Mouse (Mus musculus): ENCODE data around the gene Ntrk2. TPM values are rescaled to one million over a fixed set of nuclear protein-coding genes. Genes with fewer than 3 reads are reported as not detected.

Ntrk2 gene
- polyA plus RNA-seq, 1 experiment from 2014 or later: 40.9 TPM

- 43% methylated on average over 7 of the region's 7 CpGs for WGBS
- ATAC-seq (ENCODE audit: insufficient number of reproducible peaks, low FRiP score, low TSS enrichment, low read depth): no peak
- H3K27me3 ChIP-seq: 0 out of 2 replicates have a peak, but pooled peaks cover 2% of the 10 kb centered on the region
- H3K36me3 ChIP-seq: no peaks in the 10 kb centered on the region
- H3K4me2 ChIP-seq (replicated peaks): no peak overlapping the region
- H3K4me3 ChIP-seq (replicated peaks): no peak overlapping the region
- no peaks in the 10 kb centered on the region for H3K9me3 ChIP-seq (replicated peaks)
- no peak overlapping the region for H3K27ac ChIP-seq (replicated peaks)
- H3K4me1 ChIP-seq: no peaks in the 10 kb centered on the region
- H3K9ac ChIP-seq: no peak overlapping the region
These were observed 134.4 kb downstream of the Ntrk2 start for GRCm38 (mm10) chr13:58940798-58941197.

- no peaks in the 10 kb centered on the region for H3K9me3 ChIP-seq (replicated peaks)
- no peak overlapping the region for H3K9ac ChIP-seq
- 0 out of 2 replicates have a peak, but pooled peaks cover 2% of the 10 kb centered on the region for H3K27me3 ChIP-seq
- H3K27ac ChIP-seq (replicated peaks): no peak overlapping the region
- no peaks in the 10 kb centered on the region for H3K4me1 ChIP-seq
- ATAC-seq (ENCODE audit: insufficient number of reproducible peaks, low FRiP score, low TSS enrichment, low read depth): no peak
- H3K4me2 ChIP-seq (replicated peaks): no peak overlapping the region
- no peaks in the 10 kb centered on the region for H3K36me3 ChIP-seq
- no peak overlapping the region for H3K4me3 ChIP-seq (replicated peaks)
- WGBS: 74% methylated on average over 6 of the region's 6 CpGs
These were observed 139.4 kb downstream of the Ntrk2 start for GRCm38 (mm10) chr13:58945781-58946180.

- no peak for ATAC-seq (ENCODE audit: insufficient number of reproducible peaks, low FRiP score, low TSS enrichment, low read depth)
- Histone ChIP-seq H3K4me3 (replicated peaks) (no peak overlapping the region), H3K9me3 (replicated peaks) (no peaks in the 10 kb centered on the region), H3K27ac (replicated peaks) (no peak overlapping the region), H3K27me3 (0 out of 2 replicates have a peak, but pooled peaks cover 2% of the 10 kb centered on the region), H3K4me2 (replicated peaks) (no peak overlapping the region), H3K4me1 (no peaks in the 10 kb centered on the region), H3K36me3 (no peaks in the 10 kb centered on the region), H3K9ac (no peak overlapping the region)
- WGBS: 79% methylated on average over 6 of the region's 6 CpGs
These were observed 140.2 kb downstream of the Ntrk2 start for GRCm38 (mm10) chr13:58946589-58946988.

GRCm38 (mm10) chr13:58947056-58947455 lies 140.7 kb downstream of the Ntrk2 start:
- no peak overlapping the region for H3K4me3 ChIP-seq (replicated peaks)
- 52% methylated on average over 9 of the region's 9 CpGs for WGBS
- no peak for ATAC-seq (ENCODE audit: insufficient number of reproducible peaks, low FRiP score, low TSS enrichment, low read depth)
- no peaks in the 10 kb centered on the region for H3K36me3 ChIP-seq
- H3K27ac ChIP-seq (replicated peaks): no peak overlapping the region
- no peaks in the 10 kb centered on the region for H3K9me3 ChIP-seq (replicated peaks)
- H3K9ac ChIP-seq: no peak overlapping the region
- H3K4me2 ChIP-seq (replicated peaks): no peak overlapping the region
- no peaks in the 10 kb centered on the region for H3K4me1 ChIP-seq
- 0 out of 2 replicates have a peak, but pooled peaks cover 2% of the 10 kb centered on the region for H3K27me3 ChIP-seq

GRCm38 (mm10) chr13:58954331-58954730 lies 148.0 kb downstream of the Ntrk2 start:
- no peak overlapping the region for H3K4me3 ChIP-seq (replicated peaks)
- no peaks in the 10 kb centered on the region for H3K9me3 ChIP-seq (replicated peaks)
- H3K9ac ChIP-seq: no peak overlapping the region
- H3K36me3 ChIP-seq: no peaks in the 10 kb centered on the region
- H3K27ac ChIP-seq (replicated peaks): no peak overlapping the region
- ATAC-seq (ENCODE audit: insufficient number of reproducible peaks, low FRiP score, low TSS enrichment, low read depth): no peak
- WGBS: 21% methylated on average over 4 of the region's 4 CpGs
- no peaks in the 10 kb centered on the region for H3K27me3 ChIP-seq
- peaks cover 9% of the 10 kb centered on the region; the same call in 1 of the 2 replicates for H3K4me1 ChIP-seq
- H3K4me2 ChIP-seq (replicated peaks): no peak overlapping the region

- 14% methylated on average over 6 of the region's 6 CpGs for WGBS
- ATAC-seq (ENCODE audit: insufficient number of reproducible peaks, low FRiP score, low TSS enrichment, low read depth): no peak
- H3K9ac ChIP-seq: no peak overlapping the region
- H3K4me1 ChIP-seq: peaks cover 9% of the 10 kb centered on the region; the same call in 1 of the 2 replicates
- H3K9me3 ChIP-seq (replicated peaks): no peaks in the 10 kb centered on the region
- H3K27ac ChIP-seq (replicated peaks): no peak overlapping the region
- no peaks in the 10 kb centered on the region for H3K36me3 ChIP-seq
- no peak overlapping the region for H3K4me3 ChIP-seq (replicated peaks)
- no peaks in the 10 kb centered on the region for H3K27me3 ChIP-seq
- H3K4me2 ChIP-seq (replicated peaks): no peak overlapping the region
These were observed 148.4 kb downstream of the Ntrk2 start for GRCm38 (mm10) chr13:58954764-58955163.

- WGBS: 26% methylated on average over 8 of the region's 8 CpGs
- Histone ChIP-seq H3K4me2 (replicated peaks) (no peak overlapping the region), H3K36me3 (no peaks in the 10 kb centered on the region), H3K9me3 (replicated peaks) (no peaks in the 10 kb centered on the region), H3K4me1 (peaks cover 9% of the 10 kb centered on the region; the same call in 1 of the 2 replicates), H3K27ac (replicated peaks) (no peak overlapping the region), H3K4me3 (replicated peaks) (no peak overlapping the region), H3K27me3 (no peaks in the 10 kb centered on the region), H3K9ac (no peak overlapping the region)
- ATAC-seq (ENCODE audit: insufficient number of reproducible peaks, low FRiP score, low TSS enrichment, low read depth): no peak
These were observed 148.9 kb downstream of the Ntrk2 start for GRCm38 (mm10) chr13:58955237-58955777.

GRCm38 (mm10) chr13:58958171-58958904 lies 152.0 kb downstream of the Ntrk2 start:
- peaks cover 9% of the 10 kb centered on the region; the same call in 1 of the 2 replicates for H3K4me1 ChIP-seq
- H3K9me3 ChIP-seq (replicated peaks): no peaks in the 10 kb centered on the region
- H3K4me2 ChIP-seq (replicated peaks): no peak overlapping the region
- ATAC-seq (ENCODE audit: insufficient number of reproducible peaks, low FRiP score, low TSS enrichment, low read depth): no peak
- 75% methylated on average over 11 of the region's 11 CpGs for WGBS
- H3K36me3 ChIP-seq: no peaks in the 10 kb centered on the region
- no peak overlapping the region for H3K4me3 ChIP-seq (replicated peaks)
- no peak overlapping the region for H3K27ac ChIP-seq (replicated peaks)
- no peak overlapping the region for H3K9ac ChIP-seq
- no peaks in the 10 kb centered on the region for H3K27me3 ChIP-seq

GRCm38 (mm10) chr13:58960321-58960720 lies 154.0 kb downstream of the Ntrk2 start:
- Histone ChIP-seq H3K4me1 (peaks cover 6% of the 10 kb centered on the region; the same call in 1 of the 2 replicates), H3K9me3 (replicated peaks) (no peaks in the 10 kb centered on the region), H3K27ac (replicated peaks) (no peak overlapping the region), H3K27me3 (no peaks in the 10 kb centered on the region), H3K4me3 (replicated peaks) (no peak overlapping the region), H3K9ac (no peak overlapping the region), H3K4me2 (replicated peaks) (no peak overlapping the region), H3K36me3 (no peaks in the 10 kb centered on the region)
- 86% methylated on average over 6 of the region's 6 CpGs for WGBS
- no peak for ATAC-seq (ENCODE audit: insufficient number of reproducible peaks, low FRiP score, low TSS enrichment, low read depth)

GRCm38 (mm10) chr13:58964701-58965359 lies 158.5 kb downstream of the Ntrk2 start:
- Histone ChIP-seq H3K27me3 (no peaks in the 10 kb centered on the region), H3K4me3 (replicated peaks) (no peak overlapping the region), H3K36me3 (no peaks in the 10 kb centered on the region), H3K9ac (no peak overlapping the region), H3K4me2 (replicated peaks) (no peak overlapping the region), H3K4me1 (no peaks in the 10 kb centered on the region), H3K9me3 (replicated peaks) (no peaks in the 10 kb centered on the region), H3K27ac (replicated peaks) (no peak overlapping the region)
- no peak for ATAC-seq (ENCODE audit: insufficient number of reproducible peaks, low FRiP score, low TSS enrichment, low read depth)
- WGBS: 66% methylated on average over 12 of the region's 12 CpGs

- WGBS: 95% methylated on average over 3 of the region's 3 CpGs
- Histone ChIP-seq H3K36me3 (no peaks in the 10 kb centered on the region), H3K4me3 (replicated peaks) (no peak overlapping the region), H3K9me3 (replicated peaks) (no peaks in the 10 kb centered on the region), H3K9ac (no peak overlapping the region), H3K4me2 (replicated peaks) (no peak overlapping the region), H3K27ac (replicated peaks) (no peak overlapping the region), H3K27me3 (no peaks in the 10 kb centered on the region), H3K4me1 (no peaks in the 10 kb centered on the region)
- ATAC-seq (ENCODE audit: insufficient number of reproducible peaks, low FRiP score, low TSS enrichment, low read depth): no peak
These were observed 159.5 kb downstream of the Ntrk2 start for GRCm38 (mm10) chr13:58965826-58966225.

Data from embryonic facial prominence, embryonic 15.5 days (tissue).